Mouse (Mus musculus): Measurements from ENCODE around the gene Tmem129.
A peak's percentile ranks its signal among the peaks of the same experiment; 100 is the strongest.

Gene Tmem129

DNA sequence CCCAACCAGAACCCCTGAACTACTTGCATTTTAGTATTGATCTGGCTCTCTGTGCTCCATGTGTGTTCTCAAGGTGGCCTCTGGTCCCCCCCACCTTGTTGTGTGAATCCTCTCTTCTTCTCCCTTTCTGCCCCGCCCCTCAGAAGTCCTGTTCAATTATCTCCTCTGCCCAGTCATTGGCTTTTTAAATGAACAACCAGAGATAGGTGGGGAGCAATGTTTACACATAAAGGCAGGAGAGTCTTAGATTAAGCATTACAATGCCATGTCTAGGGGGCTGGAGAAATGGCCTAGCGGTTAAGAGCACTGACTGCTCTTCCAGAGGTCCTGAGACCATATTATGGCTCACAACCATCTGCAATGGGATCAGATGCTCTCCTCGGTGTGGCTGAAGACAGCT lies 22.9 kb downstream of the Tmem129 start:
- DNase-seq = no peak

DNA sequence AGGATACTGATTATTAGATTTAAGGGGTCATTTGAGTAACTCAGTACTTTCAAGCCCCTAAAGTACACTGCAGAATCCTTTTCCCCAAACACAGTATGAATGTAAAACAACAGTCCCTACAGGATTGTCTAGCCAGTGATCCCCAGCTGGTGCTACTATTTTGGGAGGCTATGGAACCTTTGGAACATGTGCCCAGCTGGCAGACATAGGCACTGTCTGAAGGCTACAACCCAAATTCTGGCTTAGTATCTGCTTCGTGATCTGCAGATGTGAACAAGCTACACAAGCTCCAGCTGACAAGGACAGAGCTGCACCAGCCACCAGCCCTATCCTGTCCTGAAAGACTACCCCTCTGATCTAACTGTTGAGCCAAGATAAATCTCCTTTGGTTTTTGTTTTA lies 25.7 kb downstream of the Tmem129 start:
- DNase-seq = no peak

DNA sequence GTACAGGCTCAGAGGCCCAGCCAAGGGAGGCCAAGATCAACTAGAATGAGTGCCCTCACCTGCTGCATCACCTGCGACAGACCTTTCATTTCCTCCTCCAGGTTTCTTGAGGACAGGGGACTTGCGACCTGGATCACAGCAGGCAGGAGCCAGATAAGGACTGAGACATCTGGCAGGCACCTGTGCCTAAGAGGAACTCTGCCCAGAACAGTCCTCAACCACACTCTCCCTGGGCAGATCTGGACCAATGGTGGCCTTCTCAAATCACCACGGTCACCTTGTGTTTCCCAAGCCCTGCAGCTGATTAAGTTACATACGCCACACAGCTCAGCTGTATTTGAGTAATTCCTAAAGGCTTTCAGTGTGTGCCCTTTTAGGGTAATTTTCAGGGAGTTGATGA lies 27.6 kb downstream of the Tmem129 start:
- DNase-seq = no peak

DNA sequence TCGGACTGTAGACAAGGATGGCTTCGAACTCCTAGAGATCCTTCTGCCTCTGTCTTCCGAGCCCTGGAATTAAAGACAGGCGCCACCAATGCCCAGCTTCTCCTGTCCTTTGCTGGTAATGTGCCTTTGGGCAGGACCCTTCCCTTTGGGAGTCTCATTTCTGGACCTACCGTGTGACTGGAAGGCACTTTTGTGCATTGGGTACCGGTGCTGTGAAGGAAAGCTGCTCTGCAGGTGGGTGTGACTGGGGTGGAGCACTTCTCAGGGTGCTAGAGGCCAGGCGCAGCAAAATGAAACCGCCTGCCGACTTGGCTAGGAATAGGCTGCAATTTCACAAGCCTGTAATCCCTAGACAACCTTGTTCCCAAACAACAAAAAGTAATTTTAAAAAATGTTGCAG lies 28.2 kb downstream of the Tmem129 start:
- no peak for DNase-seq

DNA sequence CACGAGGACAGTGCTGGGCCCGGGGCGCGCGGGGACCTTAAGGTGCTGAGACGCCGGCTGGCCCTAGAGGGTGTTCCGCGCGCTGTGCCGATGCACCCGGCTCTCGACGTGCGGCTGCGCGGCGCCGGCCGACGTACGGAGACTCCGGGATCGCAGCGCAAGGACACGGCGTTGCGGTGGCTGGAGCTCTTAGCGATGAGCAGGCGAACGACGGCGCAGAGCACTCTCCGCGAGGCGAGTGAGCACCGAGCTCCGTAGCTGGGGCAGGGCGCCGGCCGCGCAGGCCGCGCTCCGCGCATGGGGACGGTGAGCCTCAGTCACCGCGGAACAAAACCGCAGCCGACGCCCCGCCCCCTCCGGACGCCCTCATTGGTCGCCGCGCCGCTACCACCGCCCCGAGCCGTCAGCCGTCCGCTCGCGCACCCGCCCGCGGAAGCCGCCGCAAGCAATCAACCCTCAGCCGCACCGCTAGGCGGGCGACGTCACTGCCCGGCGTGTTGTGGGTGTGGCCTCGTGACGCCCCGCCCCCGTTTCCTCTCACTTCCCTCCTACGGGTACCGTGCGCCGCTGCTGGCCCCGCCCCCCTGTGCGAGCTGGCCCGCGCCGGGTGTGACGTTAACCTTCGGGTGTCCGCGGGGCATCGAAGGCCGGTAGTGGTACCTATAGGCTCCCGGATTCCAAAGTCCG lies 28.8 kb downstream of the Tmem129 start, which contains the start of the genes Fam53a and Gm9903:
Gene Fam53a (minus strand): TSS at position 335 of the 687 bp plus-strand sequence.
Gene Gm9903 (plus strand): TSS at position 625 of the 687 bp plus-strand sequence.
- DNase-seq = peak; percentile 98

DNA sequence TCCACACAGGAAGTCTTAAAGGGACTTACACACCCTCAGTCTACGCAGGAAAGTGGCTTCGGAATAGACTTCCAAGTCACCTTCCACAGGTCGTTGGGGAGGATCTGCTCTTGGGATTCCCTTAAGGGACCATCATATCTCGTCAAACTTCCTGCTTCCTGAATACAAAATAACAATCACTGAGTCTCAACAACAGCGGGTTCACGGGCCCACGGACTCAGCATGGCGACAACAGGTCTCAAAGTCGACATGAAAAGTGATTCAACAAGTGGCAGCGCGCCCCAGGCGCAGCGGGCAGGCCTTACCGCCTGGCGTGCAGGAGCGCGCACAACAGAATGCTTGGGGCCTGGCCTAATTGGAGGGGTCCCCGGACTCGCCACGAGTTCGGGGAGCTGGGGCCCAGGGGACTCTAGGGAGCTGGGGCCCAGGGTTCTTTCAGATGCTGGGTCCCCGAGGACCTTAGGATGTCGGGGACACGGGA lies 29.4 kb downstream of the Tmem129 start:
- DNase-seq = peak; percentile 73

DNA sequence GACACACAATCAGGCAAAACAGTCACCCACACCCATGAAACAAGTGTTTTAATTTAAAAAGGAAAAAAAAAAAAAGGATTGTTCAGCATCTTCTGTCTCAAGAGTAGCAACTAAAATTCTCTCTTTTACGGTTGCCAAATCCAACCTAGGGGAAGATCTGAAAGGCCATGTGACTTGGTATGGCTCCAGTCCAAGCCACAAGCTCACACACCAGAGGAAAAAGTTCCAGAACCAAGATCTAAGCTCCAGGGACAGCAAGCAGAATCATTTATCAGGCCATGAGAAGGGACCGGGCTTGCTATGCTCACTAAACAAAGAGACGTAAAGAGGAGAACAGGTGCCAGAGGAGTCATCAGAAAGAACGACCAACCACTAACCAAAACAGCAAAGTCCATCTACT lies 30.2 kb downstream of the Tmem129 start:
- no peak for DNase-seq

DNA sequence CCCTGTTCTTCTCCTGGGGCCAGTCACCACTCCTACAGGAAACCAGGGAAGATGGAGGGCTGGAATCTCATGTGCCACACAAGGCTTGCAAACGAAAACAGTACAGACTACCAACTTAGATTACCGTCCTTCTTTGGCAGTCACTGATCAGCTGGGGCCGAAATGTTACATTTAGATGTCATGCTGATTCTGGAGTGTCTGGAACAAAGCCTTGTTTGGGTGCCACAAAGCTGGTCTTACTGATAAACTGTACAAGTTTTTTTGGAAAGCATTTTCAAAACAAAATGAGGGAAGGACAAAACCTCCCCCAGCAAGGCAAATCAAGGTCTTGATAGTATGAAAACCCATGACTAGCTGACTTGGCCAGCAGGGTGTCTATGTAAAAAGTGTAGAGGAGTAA lies 34.5 kb downstream of the Tmem129 start:
- no peak for DNase-seq

DNA sequence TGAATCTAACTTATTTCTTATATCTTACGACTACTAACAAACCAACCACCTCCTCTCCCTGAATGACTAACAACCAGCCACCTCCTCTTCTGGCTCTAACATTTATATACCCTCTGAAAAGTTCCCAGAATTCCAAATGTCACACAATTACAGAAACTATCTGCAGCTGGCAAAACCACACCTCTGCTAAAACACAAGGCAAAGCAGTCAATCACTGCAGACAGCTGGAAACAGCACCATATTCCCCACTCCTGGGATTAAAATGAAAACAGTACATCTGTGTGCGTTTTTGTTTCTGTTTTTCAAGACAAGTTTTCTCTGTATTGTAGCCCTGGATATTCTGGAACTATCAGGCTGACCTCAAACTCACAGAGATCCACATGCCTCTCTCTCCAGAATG lies 35.5 kb downstream of the Tmem129 start:
- DNase-seq = no peak

DNA sequence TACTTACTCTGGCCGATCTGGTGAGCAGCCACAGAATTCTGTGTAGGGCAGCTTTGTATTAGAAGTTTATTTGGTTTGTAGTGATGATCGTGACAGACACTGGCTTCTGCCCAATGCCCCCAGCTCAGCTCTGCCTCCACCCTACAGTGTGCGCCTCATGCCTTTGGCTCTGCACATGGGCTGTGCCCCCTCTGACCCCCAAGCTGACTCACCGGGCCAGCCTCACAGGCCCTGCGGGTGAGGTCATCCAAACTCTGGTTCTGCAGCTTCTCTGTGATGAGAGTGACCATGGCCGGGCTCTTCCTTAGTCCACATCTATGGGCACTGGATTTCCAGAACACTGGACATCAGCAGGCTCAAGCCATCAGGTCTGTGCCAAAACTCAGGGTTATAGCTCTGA lies 43.8 kb downstream of the Tmem129 start:
- DNase-seq = no peak

DNA sequence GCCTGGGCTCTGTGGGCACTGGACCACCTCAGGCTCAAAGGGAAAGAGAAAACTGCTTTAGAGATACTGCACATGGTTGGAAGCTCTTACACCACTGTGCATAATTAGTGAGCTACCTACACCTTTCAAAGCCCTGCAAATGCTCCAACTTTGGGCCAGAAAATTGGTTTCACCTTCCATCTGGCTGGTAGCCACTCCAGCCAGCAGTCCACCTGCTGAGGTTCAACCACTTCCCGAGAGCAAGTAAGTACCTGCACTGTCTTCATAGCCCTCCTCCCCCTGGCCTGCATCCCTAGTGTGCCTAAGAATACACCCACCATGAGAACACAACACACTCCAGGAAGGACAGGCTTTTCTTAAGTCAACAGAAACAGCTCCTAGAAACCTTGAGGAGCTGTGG lies 46.4 kb downstream of the Tmem129 start:
- no peak for DNase-seq

DNA sequence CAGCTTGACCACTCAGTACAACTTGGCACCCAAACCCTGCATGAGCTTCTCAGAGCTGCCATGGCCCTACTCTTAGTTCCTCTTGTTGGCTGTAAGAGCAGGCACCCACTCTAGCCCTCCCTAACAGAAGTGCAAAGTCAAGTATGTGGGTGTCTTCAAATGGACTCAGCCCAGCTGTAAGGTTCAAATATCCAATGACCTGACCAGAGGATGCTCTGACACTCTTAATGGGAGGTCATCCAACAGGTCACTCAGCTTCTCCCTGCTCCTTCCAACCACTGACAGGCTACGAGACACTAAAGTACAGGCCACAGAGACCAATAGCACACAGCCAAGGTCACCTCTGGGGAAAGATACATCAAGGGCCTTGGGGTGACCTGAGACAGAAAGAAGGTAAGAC lies 49.0 kb downstream of the Tmem129 start:
- DNase-seq = no peak

DNA sequence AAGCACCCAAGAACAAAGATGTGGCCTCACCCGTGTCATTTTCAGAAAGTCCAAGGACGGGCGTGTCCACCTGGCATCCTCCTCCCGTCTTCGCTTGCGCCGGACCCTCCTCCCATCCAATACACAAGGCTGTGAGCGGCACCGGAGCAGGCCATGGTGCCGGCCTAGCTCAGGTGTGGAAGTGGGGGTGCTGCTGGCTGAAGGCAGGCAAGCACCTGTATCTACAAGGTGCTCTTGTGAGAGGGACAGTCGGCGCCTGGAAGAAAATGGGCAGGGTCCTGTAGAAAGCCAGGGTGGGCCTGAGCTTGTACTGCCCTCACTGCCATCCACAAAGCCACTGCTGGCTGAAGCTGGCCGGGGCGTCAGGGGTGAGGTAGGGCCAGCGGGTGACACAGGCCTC lies 50.8 kb downstream of the Tmem129 start:
- no peak for DNase-seq

DNA sequence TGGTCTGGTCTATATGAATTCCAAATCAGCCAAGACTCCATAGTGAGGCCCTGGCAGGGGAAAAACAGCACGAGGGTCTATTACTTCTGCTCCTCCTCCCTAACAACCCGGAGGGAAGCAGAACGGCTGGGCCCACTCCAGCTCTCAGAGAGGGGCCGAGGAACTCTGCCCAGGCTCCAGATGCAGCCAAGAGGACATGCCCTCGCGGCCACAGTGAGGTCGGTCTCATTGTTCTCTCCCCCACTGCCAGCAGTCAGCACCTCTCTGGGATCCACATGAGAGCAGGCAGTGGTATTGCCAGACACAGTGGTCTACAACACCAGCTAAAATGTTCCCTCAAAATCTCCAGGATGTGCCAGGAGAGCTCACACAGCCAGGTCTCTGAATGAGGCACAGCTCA lies 51.6 kb downstream of the Tmem129 start:
- no peak for DNase-seq

DNA sequence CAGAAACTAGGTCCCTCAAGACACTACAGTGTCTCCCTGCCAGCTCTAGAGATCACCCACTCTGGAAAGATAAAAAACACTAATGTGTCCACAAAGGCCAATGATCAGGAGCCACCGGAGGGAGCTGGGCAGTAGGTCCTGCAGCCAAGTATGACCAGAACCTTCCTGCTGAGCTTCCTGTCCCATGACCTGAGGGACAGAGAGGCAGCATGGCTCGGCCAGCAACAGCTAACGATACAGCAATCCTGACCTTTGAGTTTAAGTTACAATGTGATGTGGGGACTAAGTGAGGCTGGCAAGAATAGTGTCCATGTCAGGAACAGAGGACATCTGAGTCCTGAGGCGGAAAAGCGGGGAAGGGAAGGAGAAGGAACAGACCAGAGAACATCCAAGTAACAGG lies 52.9 kb downstream of the Tmem129 start:
- DNase-seq = no peak

Data from embryo, embryonic 11 days (tissue).